Mouse (Mus musculus): ENCODE results near the gene Serpina1a.
"Not testable (repeated sequence)": the region's sequence is repeated elsewhere in the genome, so short reads cannot be mapped to it uniquely, and the experiment has no call there.

DNA sequence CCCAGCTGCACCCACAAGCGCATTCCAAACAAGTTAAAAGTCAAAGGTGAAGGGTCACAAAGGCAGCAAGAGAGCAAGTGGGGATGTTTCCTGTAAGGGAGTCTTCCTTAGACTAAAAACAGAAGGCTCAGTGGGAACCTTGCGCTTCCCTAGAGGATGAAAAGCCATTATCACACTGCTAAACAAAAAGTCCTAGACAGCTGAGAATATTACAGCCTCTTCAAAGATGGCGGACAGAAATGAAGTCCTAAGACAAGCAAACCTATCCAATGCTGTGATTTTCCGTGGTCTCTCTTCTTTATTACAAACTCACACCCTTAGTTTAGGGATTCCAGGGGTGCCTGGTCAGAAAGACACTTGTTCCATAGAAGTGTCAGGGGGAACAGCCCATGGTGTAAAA is 33.1 kb downstream of the Serpina1a start, which contains the start of gene Serpina1b:
- TF ChIP-seq GATA1, TAL1 (IDR thresholded peaks at IDR 0.05; ENCODE audit: low read length): not testable (repeated sequence)

All from erythroblast, embryonic 14.5 days (primary cell).